Mouse (Mus musculus): Measurements from ENCODE around the gene Prkca.

GRCm38 (mm10) chr11:108330818-108331217 is 12.9 kb downstream of the Prkca start:
- TF ChIP-seq CTCF (IDR thresholded peaks at IDR 0.05; ENCODE audit: insufficient read depth, low read depth, low read length) (no peak), POLR2A (IDR thresholded peaks at IDR 0.05; ENCODE audit: insufficient read depth, low read depth, low read length) (no peak)

Measured in olfactory bulb, adult 2 months (tissue).